Mouse (Mus musculus) heart, postnatal 0 days (tissue): Measurements from ENCODE around the gene Chn2. TPM values are rescaled to one million over a fixed set of nuclear protein-coding genes. Genes with fewer than 3 reads are reported as not detected.

ENCODE experiments used
- ATAC-seq: fragments of 200-750 bp; cut with Nextera tagmentation; 2 replicates; pipeline ENCODE4 v1.8.0; 2017; ENCODE audit warnings: low read depth, moderate number of reproducible peaks, moderate library complexity; ENCODE audit not compliant: insufficient read depth
- DNase-seq: peaks from one replicate; pipeline ENCODE4 v3.0.0-alpha.2; 2016; ENCODE audit warnings: low spot score
- H3K27ac ChIP-seq: fragments of 300-500 bp; sonication (generic); 2 replicates; pipeline ENCODE4 v1.5.1; 2014; ENCODE audit warnings: low read depth, mild to moderate bottlenecking
- H3K27me3 ChIP-seq: fragments of 300-500 bp; sonication (generic); 2 replicates; pipeline ENCODE4 v1.6.1; 2014; ENCODE audit warnings: low read length, mixed read lengths; ENCODE audit not compliant: control insufficient read depth, insufficient read depth
- H3K36me3 ChIP-seq: fragments of 300-500 bp; sonication (generic); replicated peaks from 2 replicates; pipeline ENCODE4 v1.6.1; 2014; ENCODE audit warnings: low read length, mixed read lengths; ENCODE audit not compliant: control insufficient read depth, insufficient read depth
- H3K4me1 ChIP-seq: fragments of 300-500 bp; sonication (generic); 2 replicates; pipeline ENCODE4 v1.6.1; 2014; ENCODE audit warnings: antibody characterized with exemption; ENCODE audit not compliant: control insufficient read depth, insufficient read depth
- H3K4me2 ChIP-seq: fragments of 300-500 bp; sonication (generic); 2 replicates; pipeline ENCODE4 v1.6.1; 2014; ENCODE audit warnings: low read depth, mild to moderate bottlenecking, low read length, moderate library complexity
- H3K4me3 ChIP-seq: fragments of 300-500 bp; sonication (generic); 2 replicates; pipeline ENCODE4 v1.5.1; 2014; ENCODE audit warnings: low read depth, low read length
- H3K9ac ChIP-seq: fragments of 300-500 bp; sonication (generic); replicated peaks from 2 replicates; pipeline ENCODE4 v1.6.1; 2014; ENCODE audit warnings: low read depth, low read length, mixed read lengths
- H3K9me3 ChIP-seq: fragments of 300-500 bp; sonication (generic); replicated peaks from 2 replicates; pipeline ENCODE4 v1.6.1; 2016; ENCODE audit warnings: low read length; ENCODE audit not compliant: control insufficient read depth
- CTCF ChIP-seq: IDR thresholded peaks from 2 replicates; pipeline ENCODE4 v1.5.1; 2016; ENCODE audit warnings: antibody characterized with exemption, control low read depth, low read depth
- EP300 ChIP-seq: IDR thresholded peaks from 2 replicates; pipeline ENCODE4 v1.6.1; 2016; ENCODE audit warnings: antibody characterized with exemption, low read depth
- WGBS: fragments of 180-500 bp; shearing (Covaris S2); extraction: QIAGEN DNeasy Blood & Tissue Kit; methylation state at CpG from one replicate; pipeline ENCODE4 v1.1.7; 2014; 5-methylcytosine and 5-hydroxymethylcytosine counted together
- polyA plus RNA-seq: library from polyadenylated mRNA; unstranded; fragments of >200 nt; fragmentation: Nextera tagmentation; extraction: Ambion mirVana; gene quantifications from 2 replicates; pipeline ENCODE4 v1.2.1, GENCODE M21; 2015
- total RNA-seq: library from RNA; depleted of rRNA; stranded (reverse); fragments of >200 nt; gene quantifications from 2 replicates; pipeline ENCODE4 v1.2.3, GENCODE M21; 2014; ENCODE audit warnings: low replicate concordance

The Chn2 gene
- total and polyA plus RNA-seq, 2 experiments from 2014 or later = 2.0 to 12.2 TPM

- H3K9me3 ChIP-seq = no peaks in the 10 kb centered on the region
- WGBS = 77% methylated on average over 1 of the region's 1 CpGs
- TF ChIP-seq EP300 = no peak
- TF ChIP-seq CTCF = no peak
- 0 out of 2 replicates have a peak, but pooled peaks cover 4% of the 10 kb centered on the region for H3K4me1 ChIP-seq
- no peak overlapping the region for H3K9ac ChIP-seq
- H3K27me3 ChIP-seq = peaks cover 7% of the 10 kb centered on the region; the same call in 1 of the 2 replicates
- no peaks in the 10 kb centered on the region for H3K36me3 ChIP-seq
- no peak overlapping the region for H3K27ac ChIP-seq
- ATAC-seq (no peak), DNase-seq (no peak)
- H3K4me3 ChIP-seq = no peak overlapping the region
- no peak overlapping the region for H3K4me2 ChIP-seq
These were observed 2.8 kb downstream of the Chn2 start for GRCm38 (mm10) chr6:54042142-54042541.

- H3K27me3 ChIP-seq = peaks cover 7% of the 10 kb centered on the region; the same call in 1 of the 2 replicates
- H3K27ac ChIP-seq = no peak overlapping the region
- H3K9ac ChIP-seq = no peak overlapping the region
- no peak for ATAC-seq
- TF ChIP-seq EP300 (no peak), CTCF (no peak)
- H3K4me3 ChIP-seq = no peak overlapping the region
- H3K4me1 ChIP-seq = 0 out of 2 replicates have a peak, but pooled peaks cover 4% of the 10 kb centered on the region
- no peak overlapping the region for H3K4me2 ChIP-seq
- DNase-seq = no peak
- H3K36me3 ChIP-seq = no peaks in the 10 kb centered on the region
- WGBS = 79% methylated on average over 5 of the region's 5 CpGs
- no peaks in the 10 kb centered on the region for H3K9me3 ChIP-seq
These were observed 4.2 kb downstream of the Chn2 start for GRCm38 (mm10) chr6:54043536-54043935.

GRCm38 (mm10) chr6:54045748-54046721 lies 6.7 kb downstream of the Chn2 start:
- peaks cover 6% of the 10 kb centered on the region; the same call in 1 of the 2 replicates for H3K27me3 ChIP-seq

DNA sequence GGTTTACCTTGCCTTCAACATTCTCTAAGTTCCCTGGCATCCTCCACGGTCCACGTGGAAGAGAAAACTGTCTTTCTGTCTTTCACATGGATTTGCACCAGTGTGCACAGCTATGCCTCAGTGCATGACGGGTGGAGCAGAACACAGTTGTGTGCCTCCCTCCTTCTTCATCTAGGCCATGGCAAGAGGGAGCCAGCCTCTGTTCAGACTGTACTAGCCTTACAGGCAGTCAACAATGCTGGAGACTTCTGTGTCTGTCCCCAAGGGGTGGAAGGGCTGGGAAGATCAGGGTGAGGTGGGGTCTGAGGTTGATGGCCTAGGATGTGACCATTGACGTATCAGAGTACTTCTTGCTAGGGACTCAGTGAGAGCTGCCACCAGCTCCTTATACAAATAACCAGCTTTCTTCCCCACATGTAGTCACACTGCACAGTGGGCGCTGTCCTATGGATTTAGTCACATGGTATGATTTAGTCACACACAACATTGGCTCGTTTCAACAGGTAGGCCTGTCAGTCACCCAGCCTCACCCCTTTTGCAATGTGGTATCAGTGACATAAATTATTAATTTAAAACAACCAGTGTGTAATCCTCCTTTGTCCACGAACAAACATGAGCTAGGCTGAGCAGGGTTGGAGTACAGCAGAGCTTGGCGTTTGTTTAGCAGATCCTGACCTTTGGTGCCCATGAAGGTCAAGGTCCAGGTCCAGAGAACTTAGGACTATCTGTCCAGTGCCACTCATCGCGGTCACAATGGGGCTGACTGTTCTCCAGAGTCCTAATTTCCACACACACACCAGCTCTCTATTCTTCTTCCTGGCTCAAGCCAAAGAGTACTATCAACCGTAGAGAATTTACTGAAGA lies 7.8 kb downstream of the Chn2 start:
- Histone ChIP-seq H3K9ac (no peak overlapping the region), H3K4me3 (no peak overlapping the region), H3K9me3 (no peaks in the 10 kb centered on the region), H3K27me3 (no peaks in the 10 kb centered on the region), H3K4me2 (no peak overlapping the region), H3K36me3 (no peaks in the 10 kb centered on the region), H3K4me1 (no peaks in the 10 kb centered on the region), H3K27ac (no peak overlapping the region)
- TF ChIP-seq EP300 (no peak), CTCF (no peak)
- WGBS = 82% methylated on average over 11 of the region's 11 CpGs
- ATAC-seq (no peak), DNase-seq (no peak)

More at GRCm38 (mm10) chr6:54045748-54046721, 6.7 kb downstream of the Chn2 start:
- no peak overlapping the region for H3K4me3 ChIP-seq
- TF ChIP-seq EP300 = no peak
- TF ChIP-seq CTCF = no peak
- no peaks in the 10 kb centered on the region for H3K36me3 ChIP-seq
- H3K9ac ChIP-seq = no peak overlapping the region
- 76% methylated on average over 8 of the region's 8 CpGs for WGBS
- H3K4me2 ChIP-seq = no peak overlapping the region
- no peaks in the 10 kb centered on the region for H3K4me1 ChIP-seq
- DNase-seq (no peak), ATAC-seq (no peak)
- no peak overlapping the region for H3K27ac ChIP-seq
- H3K9me3 ChIP-seq = no peaks in the 10 kb centered on the region

GRCm38 (mm10) chr6:54048768-54049167 lies 9.4 kb downstream of the Chn2 start:
- ATAC-seq (no peak), DNase-seq (no peak)
- H3K4me3 ChIP-seq = no peak overlapping the region
- no peak for TF ChIP-seq EP300
- no peak for TF ChIP-seq CTCF
- no peak overlapping the region for H3K4me2 ChIP-seq
- WGBS = 80% methylated on average over 6 of the region's 6 CpGs
- H3K4me1 ChIP-seq = no peaks in the 10 kb centered on the region
- H3K27me3 ChIP-seq = no peaks in the 10 kb centered on the region
- no peaks in the 10 kb centered on the region for H3K9me3 ChIP-seq
- H3K27ac ChIP-seq = no peak overlapping the region
- H3K36me3 ChIP-seq = no peaks in the 10 kb centered on the region
- no peak overlapping the region for H3K9ac ChIP-seq
